Mouse (Mus musculus) liver, embryonic 14.5 days (tissue): Measurements from ENCODE around the gene Fkbp15. TPM values are rescaled to one million over a fixed set of nuclear protein-coding genes. Genes with fewer than 3 reads are reported as not detected.
A peak's percentile ranks its signal among the peaks of the same experiment; 100 is the strongest.
"Not testable (repeated sequence)": the region's sequence is repeated elsewhere in the genome, so short reads cannot be mapped to it uniquely, and the experiment has no call there.

Source experiments
- ATAC-seq: fragments of 200-750 bp; cut with Nextera tagmentation; 2 replicates; pipeline ENCODE4 v1.8.0; 2017; ENCODE audit warnings: moderate number of reproducible peaks, mild to moderate bottlenecking, moderate library complexity; ENCODE audit not compliant: insufficient read depth
- DNase-seq, 3 experiments: peaks; one replicate each; pipeline ENCODE4 v3.0.0-alpha.2; 2012 to 2013; ENCODE audit warnings: low read depth in 3 of 3, low spot score in 3 of 3
- H3K27ac ChIP-seq: fragments of 300-500 bp; sonication (generic); 2 replicates; pipeline ENCODE4 v1.5.1; 2014; ENCODE audit warnings: moderate library complexity, mild to moderate bottlenecking, control low read depth, inconsistent platforms
- H3K27me3 ChIP-seq: fragments of 300-500 bp; sonication (generic); 2 replicates; pipeline ENCODE4 v1.6.1; 2014; ENCODE audit warnings: mild to moderate bottlenecking, low read length, moderate library complexity; ENCODE audit not compliant: control insufficient read depth, insufficient read depth
- H3K36me3 ChIP-seq: fragments of 300-500 bp; sonication (generic); replicated peaks from 2 replicates; pipeline ENCODE4 v1.6.1; 2014; ENCODE audit warnings: low read depth; ENCODE audit not compliant: control insufficient read depth, insufficient read depth
- H3K4me1 ChIP-seq, 2 experiments: fragments of 200-500 bp in 1 of 2; fragments of 300-500 bp in 1 of 2; sonication (generic) in 1 of 2; replicated peaks; 2 replicates each; pipeline ENCODE4 v1.6.1; 2012 to 2014; ENCODE audit warnings: antibody characterized with exemption in 1 of 2, inconsistent platforms in 1 of 2, low read length in 1 of 2; ENCODE audit not compliant: control insufficient read depth in 2 of 2, insufficient read depth in 2 of 2
- H3K4me2 ChIP-seq: fragments of 300-500 bp; sonication (generic); 2 replicates; pipeline ENCODE4 v1.6.1; 2014; ENCODE audit warnings: low read depth, mild to moderate bottlenecking, control low read depth, moderate library complexity
- H3K4me3 ChIP-seq, 2 experiments: fragments of 200-500 bp in 1 of 2; fragments of 300-500 bp in 1 of 2; sonication (generic) in 1 of 2; 2 replicates each; pipeline ENCODE4 v1.5.1; 2012 to 2014; ENCODE audit warnings: low read depth in 2 of 2, low read length in 2 of 2, mild to moderate bottlenecking in 2 of 2, control low read depth in 1 of 2, inconsistent platforms in 1 of 2, moderate library complexity in 1 of 2; ENCODE audit not compliant: insufficient read depth in 1 of 2
- H3K9ac ChIP-seq: fragments of 300-500 bp; sonication (generic); replicated peaks from 2 replicates; pipeline ENCODE4 v1.6.1; 2014; ENCODE audit warnings: mild to moderate bottlenecking, control low read depth, moderate library complexity
- H3K9me3 ChIP-seq: fragments of 300-500 bp; sonication (generic); 2 replicates; pipeline ENCODE4 v1.6.1; 2016; ENCODE audit warnings: low read length, mixed read lengths; ENCODE audit not compliant: control insufficient read depth
- CTCF ChIP-seq: IDR thresholded peaks from 2 replicates; pipeline ENCODE4 v1.5.1; 2016; ENCODE audit warnings: antibody characterized with exemption, low read depth, control low read depth
- EP300 ChIP-seq: IDR thresholded peaks from 2 replicates; pipeline ENCODE4 v1.6.1; 2016; ENCODE audit warnings: antibody characterized with exemption, low read depth
- WGBS: fragments of 180-500 bp; shearing (Covaris S2); extraction: QIAGEN DNeasy Blood & Tissue Kit; methylation state at CpG from one replicate; pipeline ENCODE4 v1.1.7; 2014; ENCODE audit not compliant: insufficient replicate concordance; 5-methylcytosine and 5-hydroxymethylcytosine counted together
- polyA plus RNA-seq, 2 experiments: library from polyadenylated mRNA; depleted of rRNA in 1 of 2; stranded (reverse) in 1 of 2; unstranded in 1 of 2; fragments of >200 nt; fragmentation: Nextera tagmentation in 1 of 2; extraction: Ambion mirVana in 1 of 2; gene quantifications; 2 replicates each; pipeline versions ENCODE4 v1.2.1 to v1.2.3; 2012 to 2014

The Fkbp15 gene
- polyA plus RNA-seq, 2 experiments: 9.6 to 9.7 TPM

- 66% methylated on average over 10 of the region's 10 CpGs for WGBS
- Histone ChIP-seq H3K4me1 (no peaks in the 10 kb centered on the region), H3K4me3 (no peak overlapping the region), H3K36me3 (no peaks in the 10 kb centered on the region), H3K9me3 (no peaks in the 10 kb centered on the region), H3K9ac (no peak overlapping the region), H3K27ac (no peak overlapping the region), H3K4me2 (no peak overlapping the region), H3K27me3 (no peaks in the 10 kb centered on the region)
- ATAC-seq (no peak), DNase-seq (no peak)
- TF ChIP-seq EP300 (no peak), CTCF (no peak)
Measured at GRCm38 (mm10) chr4:62272696-62273095, 87.7 kb downstream of the Fkbp15 start.

- Histone ChIP-seq H3K36me3 (no peaks in the 10 kb centered on the region), H3K4me1 (no peaks in the 10 kb centered on the region), H3K9ac (no peak overlapping the region), H3K27ac (no peak overlapping the region), H3K4me3 (no peak overlapping the region), H3K4me2 (no peak overlapping the region), H3K9me3 (no peaks in the 10 kb centered on the region), H3K27me3 (no peaks in the 10 kb centered on the region)
- no peak for TF ChIP-seq EP300
- no peak for TF ChIP-seq CTCF
- ATAC-seq (no peak), DNase-seq (no peak)
- WGBS: 60% methylated on average over 10 of the region's 10 CpGs
Measured at GRCm38 (mm10) chr4:62267101-62267500, 93.2 kb downstream of the Fkbp15 start.

DNA sequence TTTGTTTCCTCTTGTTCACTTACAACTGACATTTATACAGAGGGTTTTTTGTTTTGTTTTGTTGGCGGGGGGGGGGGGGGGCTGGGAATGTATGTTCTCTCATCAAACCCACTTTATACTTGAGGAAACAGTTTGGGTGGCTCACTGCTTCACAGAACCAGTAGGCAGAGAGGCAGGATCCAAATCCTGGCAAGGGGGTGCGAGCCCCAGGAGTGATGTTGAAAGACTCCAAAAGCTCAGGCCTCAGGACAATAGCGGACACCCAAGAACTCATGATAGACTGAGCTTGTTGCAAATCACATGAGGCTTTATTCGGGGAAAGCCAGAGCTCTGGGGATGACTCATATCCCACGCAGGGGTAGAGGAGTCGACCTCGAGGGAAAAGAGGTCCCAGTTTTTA, 94.3 kb downstream of the Fkbp15 start:
- WGBS: 32% methylated on average over 6 of the region's 7 CpGs
- ATAC-seq, H3K4me1 ChIP-seq, H3K36me3 ChIP-seq, H3K9ac ChIP-seq, DNase-seq, H3K4me2 ChIP-seq, H3K27ac ChIP-seq, H3K27me3 ChIP-seq, H3K4me3 ChIP-seq, H3K9me3 ChIP-seq: not testable (repeated sequence)

GRCm38 (mm10) chr4:62265154-62265836, 95.1 kb downstream of the Fkbp15 start:
- Histone ChIP-seq H3K27me3 (no peaks in the 10 kb centered on the region), H3K4me2 (no peak overlapping the region), H3K4me1 (no peaks in the 10 kb centered on the region), H3K27ac (no peak overlapping the region), H3K9ac (no peak overlapping the region), H3K36me3 (no peaks in the 10 kb centered on the region), H3K9me3 (no peaks in the 10 kb centered on the region), H3K4me3 (no peak overlapping the region)
- 48% methylated on average over 10 of the region's 10 CpGs for WGBS
- peak; percentile 27 to 38 (median 35) for DNase-seq
- no peak for ATAC-seq
- no peak for TF ChIP-seq EP300
- TF ChIP-seq CTCF: no peak

- H3K4me3 ChIP-seq: no peak overlapping the region
- 28% methylated on average over 7 of the region's 7 CpGs for WGBS
- no peak overlapping the region for H3K9ac ChIP-seq
- no peaks in the 10 kb centered on the region for H3K36me3 ChIP-seq
- no peak for TF ChIP-seq EP300
- peak; percentile 38; the same call in 1 of the 2 replicates for TF ChIP-seq CTCF
- H3K4me2 ChIP-seq: no peak overlapping the region
- H3K27ac ChIP-seq: no peak overlapping the region
- DNase-seq: no peak
- no peak for ATAC-seq
- no peaks in the 10 kb centered on the region for H3K4me1 ChIP-seq
- H3K9me3 ChIP-seq: no peaks in the 10 kb centered on the region
- no peaks in the 10 kb centered on the region for H3K27me3 ChIP-seq
Measured at GRCm38 (mm10) chr4:62263133-62263844, 97.1 kb downstream of the Fkbp15 start.
